Mouse (Mus musculus) limb, embryonic 12.5 days (tissue): ENCODE results near the gene 4930432M17Rik. TPM values are rescaled to one million over a fixed set of nuclear protein-coding genes. Genes with fewer than 3 reads are reported as not detected.

ENCODE experiments used
- ATAC-seq: fragments of 200-750 bp; cut with Nextera tagmentation; 2 replicates; pipeline ENCODE4 v1.8.0; 2017; ENCODE audit warnings: low read depth, moderate TSS enrichment; ENCODE audit not compliant: insufficient number of reproducible peaks, insufficient read depth, low FRiP score, low TSS enrichment
- H3K27ac ChIP-seq: fragments of 300-500 bp; sonication (generic); 2 replicates; pipeline ENCODE4 v1.5.1; 2016; ENCODE audit warnings: mild to moderate bottlenecking, moderate library complexity
- H3K27me3 ChIP-seq: fragments of 300-500 bp; sonication (generic); 2 replicates; pipeline ENCODE4 v1.6.1; 2016; ENCODE audit warnings: mild to moderate bottlenecking, moderate library complexity
- H3K36me3 ChIP-seq: fragments of 300-500 bp; sonication (generic); 2 replicates; pipeline ENCODE4 v1.6.1; 2016; ENCODE audit warnings: mild to moderate bottlenecking, moderate library complexity
- H3K4me1 ChIP-seq: fragments of 300-500 bp; sonication (generic); replicated peaks from 2 replicates; pipeline ENCODE4 v1.6.1; 2016
- H3K4me2 ChIP-seq: fragments of 300-500 bp; sonication (generic); 2 replicates; pipeline ENCODE4 v1.6.1; 2016; ENCODE audit warnings: mild to moderate bottlenecking, moderate library complexity
- H3K4me3 ChIP-seq: fragments of 300-500 bp; sonication (generic); replicated peaks from 2 replicates; pipeline ENCODE4 v1.5.1; 2016; ENCODE audit warnings: mild to moderate bottlenecking
- H3K9ac ChIP-seq: fragments of 300-500 bp; sonication (generic); replicated peaks from 2 replicates; pipeline ENCODE4 v1.6.1; 2016; ENCODE audit warnings: mild to moderate bottlenecking, moderate library complexity
- H3K9me3 ChIP-seq: fragments of 300-500 bp; sonication (generic); 2 replicates; pipeline ENCODE4 v1.6.1; 2016; ENCODE audit warnings: mild to moderate bottlenecking, moderate library complexity
- WGBS: fragments of 180-500 bp; shearing (Covaris S2); methylation state at CpG from one replicate; pipeline ENCODE4 v1.1.7; 2016; 5-methylcytosine and 5-hydroxymethylcytosine counted together
- polyA plus RNA-seq: library from polyadenylated mRNA; unstranded; fragments of >200 nt; fragmentation: Nextera tagmentation; extraction: Ambion mirVana; gene quantifications from 2 replicates; pipeline ENCODE4 v1.2.1, GENCODE M21; 2016

4930432M17Rik gene
- polyA plus RNA-seq, 1 experiment from 2014 or later: not detected

GRCm38 (mm10) chr3:121672135-121672790, 1.7 kb downstream of the 4930432M17Rik start:
- Histone ChIP-seq H3K4me3 (no peak overlapping the region), H3K27me3 (no peaks in the 10 kb centered on the region), H3K4me2 (no peak overlapping the region), H3K4me1 (no peaks in the 10 kb centered on the region), H3K27ac (no peak overlapping the region), H3K9me3 (no peaks in the 10 kb centered on the region), H3K9ac (no peak overlapping the region), H3K36me3 (no peaks in the 10 kb centered on the region)
- WGBS: 87% methylated on average over 4 of the region's 5 CpGs
- no peak for ATAC-seq

GRCm38 (mm10) chr3:121678935-121679334, 8.4 kb downstream of the 4930432M17Rik start:
- no peaks in the 10 kb centered on the region for H3K36me3 ChIP-seq
- no peaks in the 10 kb centered on the region for H3K9me3 ChIP-seq
- H3K4me2 ChIP-seq: no peak overlapping the region
- H3K27ac ChIP-seq: no peak overlapping the region
- H3K9ac ChIP-seq: no peak overlapping the region
- H3K4me3 ChIP-seq: no peak overlapping the region
- 0 out of 2 replicates have a peak, but pooled peaks cover 4% of the 10 kb centered on the region for H3K4me1 ChIP-seq
- H3K27me3 ChIP-seq: no peaks in the 10 kb centered on the region; the same call in 1 of the 2 replicates
- ATAC-seq: no peak
- 33% methylated on average over 4 of the region's 4 CpGs for WGBS

- H3K27ac ChIP-seq: no peak overlapping the region
- no peaks in the 10 kb centered on the region for H3K9me3 ChIP-seq
- no peak for ATAC-seq
- WGBS: 56% methylated on average over 3 of the region's 3 CpGs
- no peak overlapping the region for H3K4me2 ChIP-seq
- H3K9ac ChIP-seq: no peak overlapping the region
- H3K36me3 ChIP-seq: no peaks in the 10 kb centered on the region
- H3K27me3 ChIP-seq: no peaks in the 10 kb centered on the region; the same call in 1 of the 2 replicates
- H3K4me3 ChIP-seq: no peak overlapping the region
- 0 out of 2 replicates have a peak, but pooled peaks cover 4% of the 10 kb centered on the region for H3K4me1 ChIP-seq
Observed at GRCm38 (mm10) chr3:121679443-121679842, 8.9 kb downstream of the 4930432M17Rik start.

- WGBS: 77% methylated on average over 3 of the region's 3 CpGs
- no peak overlapping the region for H3K27ac ChIP-seq
Observed at GRCm38 (mm10) chr3:121680187-121680586, 9.6 kb downstream of the 4930432M17Rik start.

GRCm38 (mm10) chr3:121682439-121683411, 12.2 kb downstream of the 4930432M17Rik start:
- Histone ChIP-seq H3K4me1 (peaks cover 11% of the 10 kb centered on the region; the same call in 1 of the 2 replicates), H3K9ac (no peak overlapping the region), H3K27ac (no peak overlapping the region), H3K36me3 (no peaks in the 10 kb centered on the region), H3K27me3 (peaks cover 5% of the 10 kb centered on the region; the same call in 1 of the 2 replicates), H3K4me2 (no peak overlapping the region), H3K9me3 (no peaks in the 10 kb centered on the region), H3K4me3 (no peak overlapping the region)
- ATAC-seq: no peak
- 84% methylated on average over 10 of the region's 10 CpGs for WGBS

More at GRCm38 (mm10) chr3:121680187-121680586, 9.6 kb downstream of the 4930432M17Rik start:
- H3K9ac ChIP-seq: no peak overlapping the region
- 0 out of 2 replicates have a peak, but pooled peaks cover 4% of the 10 kb centered on the region for H3K4me1 ChIP-seq
- H3K4me3 ChIP-seq: no peak overlapping the region
- no peak for ATAC-seq
- H3K36me3 ChIP-seq: no peaks in the 10 kb centered on the region
- H3K27me3 ChIP-seq: peaks cover 2% of the 10 kb centered on the region; the same call in 1 of the 2 replicates
- no peak overlapping the region for H3K4me2 ChIP-seq
- no peaks in the 10 kb centered on the region for H3K9me3 ChIP-seq

- Histone ChIP-seq H3K27ac (no peak overlapping the region), H3K9ac (no peak overlapping the region), H3K9me3 (no peaks in the 10 kb centered on the region), H3K4me3 (no peak overlapping the region), H3K4me1 (peaks cover 7% of the 10 kb centered on the region; the same call in 1 of the 2 replicates), H3K4me2 (no peak overlapping the region), H3K27me3 (peaks cover 5% of the 10 kb centered on the region; the same call in 1 of the 2 replicates), H3K36me3 (no peaks in the 10 kb centered on the region)
- no peak for ATAC-seq
- 72% methylated on average over 4 of the region's 4 CpGs for WGBS
Observed at GRCm38 (mm10) chr3:121684552-121684951, 14.0 kb downstream of the 4930432M17Rik start.

GRCm38 (mm10) chr3:121684963-121685362, 14.4 kb downstream of the 4930432M17Rik start:
- Histone ChIP-seq H3K27ac (no peak overlapping the region), H3K9ac (no peak overlapping the region), H3K9me3 (no peaks in the 10 kb centered on the region), H3K4me1 (peaks cover 7% of the 10 kb centered on the region; the same call in 1 of the 2 replicates), H3K36me3 (no peaks in the 10 kb centered on the region), H3K27me3 (peaks cover 5% of the 10 kb centered on the region; the same call in 1 of the 2 replicates), H3K4me3 (no peak overlapping the region), H3K4me2 (no peak overlapping the region)
- 79% methylated on average over 4 of the region's 4 CpGs for WGBS
- no peak for ATAC-seq

- ATAC-seq: no peak
- Histone ChIP-seq H3K36me3 (no peaks in the 10 kb centered on the region), H3K27me3 (peaks cover 5% of the 10 kb centered on the region; the same call in 1 of the 2 replicates), H3K4me1 (peaks cover 7% of the 10 kb centered on the region; the same call in 1 of the 2 replicates), H3K27ac (no peak overlapping the region), H3K4me2 (no peak overlapping the region), H3K9ac (no peak overlapping the region), H3K9me3 (no peaks in the 10 kb centered on the region), H3K4me3 (no peak overlapping the region)
- 76% methylated on average over 1 of the region's 1 CpGs for WGBS
Observed at GRCm38 (mm10) chr3:121685985-121686384, 15.4 kb downstream of the 4930432M17Rik start.

GRCm38 (mm10) chr3:121686408-121686911, 15.9 kb downstream of the 4930432M17Rik start:
- Histone ChIP-seq H3K36me3 (no peaks in the 10 kb centered on the region), H3K4me2 (no peak overlapping the region), H3K9me3 (no peaks in the 10 kb centered on the region), H3K4me1 (peaks cover 7% of the 10 kb centered on the region; the same call in 1 of the 2 replicates), H3K27ac (no peak overlapping the region), H3K9ac (no peak overlapping the region), H3K4me3 (no peak overlapping the region), H3K27me3 (peaks cover 5% of the 10 kb centered on the region; the same call in 1 of the 2 replicates)
- ATAC-seq: no peak; the same call in 1 of the 2 replicates
- 40% methylated on average over 4 of the region's 4 CpGs for WGBS

- H3K27me3 ChIP-seq: peaks cover 5% of the 10 kb centered on the region; the same call in 1 of the 2 replicates
- H3K4me1 ChIP-seq: peaks cover 7% of the 10 kb centered on the region; the same call in 1 of the 2 replicates
- H3K4me2 ChIP-seq: no peak overlapping the region
- no peaks in the 10 kb centered on the region for H3K9me3 ChIP-seq
- WGBS: 87% methylated on average over 3 of the region's 3 CpGs
- no peak overlapping the region for H3K9ac ChIP-seq
- no peak for ATAC-seq
- H3K36me3 ChIP-seq: no peaks in the 10 kb centered on the region
- no peak overlapping the region for H3K27ac ChIP-seq
- no peak overlapping the region for H3K4me3 ChIP-seq
Observed at GRCm38 (mm10) chr3:121687741-121688140, 17.2 kb downstream of the 4930432M17Rik start.
